Mouse (Mus musculus): ENCODE measurements around the gene Chst11.

DNA sequence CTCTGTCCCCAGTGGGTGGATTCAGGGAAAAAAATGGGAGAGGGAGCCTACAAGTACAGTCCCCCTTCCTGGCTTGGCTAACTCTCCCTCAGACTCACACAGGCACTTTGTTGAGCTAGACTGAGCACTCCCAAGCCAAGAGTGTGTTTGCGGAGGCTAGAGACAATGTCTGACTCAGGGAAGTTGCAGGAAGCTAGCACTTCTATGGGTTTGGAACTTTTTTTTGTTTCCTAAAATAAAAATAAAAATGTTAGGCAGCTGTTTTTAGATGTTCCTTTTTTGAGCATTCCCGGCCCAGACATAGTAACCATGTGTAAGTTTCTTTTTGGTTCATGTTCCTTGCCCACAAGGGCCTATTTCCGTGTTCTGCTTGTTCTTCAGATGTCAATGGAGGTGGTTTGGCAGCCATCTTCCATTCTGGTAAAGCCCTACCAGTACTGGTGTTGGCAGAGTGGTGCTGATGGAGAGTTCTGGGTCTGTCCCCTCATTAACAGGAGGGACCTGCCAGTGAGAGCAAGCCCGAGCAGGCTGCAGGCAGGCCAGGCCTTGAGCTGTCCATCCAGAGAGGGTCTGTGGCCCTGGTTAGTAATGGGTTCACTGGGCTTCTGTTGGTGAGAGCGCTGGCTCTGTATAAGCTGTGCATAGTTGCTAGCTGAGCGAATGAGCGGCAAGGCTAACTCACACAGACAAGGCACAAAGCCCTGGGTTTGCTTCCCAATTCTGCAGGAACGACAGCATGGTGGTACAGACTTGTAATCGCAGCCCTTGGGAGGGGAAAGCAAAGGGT lies 116.3 kb downstream of the Chst11 start:
- TF ChIP-seq CTCF (IDR thresholded peaks at IDR 0.05): no peak
- no peak for TF ChIP-seq EP300 (IDR thresholded peaks at IDR 0.05)

Data from lung, postnatal 0 days (tissue).